Mouse (Mus musculus) lung, embryonic 16.5 days (tissue): ENCODE measurements around the gene Foxn1. TPM values are rescaled to one million over a fixed set of nuclear protein-coding genes. Genes with fewer than 3 reads are reported as not detected.

ENCODE experiments used
- ATAC-seq: fragments of 200-750 bp; cut with Nextera tagmentation; 2 replicates; pipeline ENCODE4 v1.8.0; 2017; ENCODE audit warnings: low read depth, mild to moderate bottlenecking, moderate library complexity
- H3K27ac ChIP-seq: fragments of 300-500 bp; sonication (generic); 2 replicates; pipeline ENCODE4 v1.5.1; 2014; ENCODE audit warnings: mild to moderate bottlenecking, control low read depth, low read length
- H3K27me3 ChIP-seq: fragments of 300-500 bp; sonication (generic); 2 replicates; pipeline ENCODE4 v1.6.1; 2014; ENCODE audit warnings: low read depth, low read length, mixed read lengths; ENCODE audit not compliant: control insufficient read depth, insufficient read depth
- H3K36me3 ChIP-seq: fragments of 300-500 bp; sonication (generic); 2 replicates; pipeline ENCODE4 v1.6.1; 2014; ENCODE audit warnings: low read length; ENCODE audit not compliant: control insufficient read depth, insufficient read depth
- H3K4me1 ChIP-seq: fragments of 300-500 bp; sonication (generic); replicated peaks from 2 replicates; pipeline ENCODE4 v1.6.1; 2014; ENCODE audit warnings: low read length, mixed read lengths; ENCODE audit not compliant: control insufficient read depth, insufficient read depth
- H3K4me2 ChIP-seq: fragments of 300-500 bp; sonication (generic); 2 replicates; pipeline ENCODE4 v1.6.1; 2014; ENCODE audit warnings: low read depth, low read length, control low read depth
- H3K4me3 ChIP-seq: fragments of 300-500 bp; sonication (generic); 2 replicates; pipeline ENCODE4 v1.5.1; 2014; ENCODE audit warnings: mild to moderate bottlenecking, low read length, control low read depth
- H3K9ac ChIP-seq: fragments of 300-500 bp; sonication (generic); 2 replicates; pipeline ENCODE4 v1.6.1; 2014; ENCODE audit warnings: low read length, control low read depth
- H3K9me3 ChIP-seq: fragments of 300-500 bp; sonication (generic); 2 replicates; pipeline ENCODE4 v1.6.1; 2016; ENCODE audit warnings: low read length; ENCODE audit not compliant: control insufficient read depth
- WGBS: fragments of 180-500 bp; shearing (Covaris S2); extraction: QIAGEN DNeasy Blood & Tissue Kit; methylation state at CpG from one replicate; pipeline ENCODE4 v1.1.7; 2014; 5-methylcytosine and 5-hydroxymethylcytosine counted together
- polyA plus RNA-seq: library from polyadenylated mRNA; unstranded; fragments of >200 nt; fragmentation: Nextera tagmentation; extraction: Ambion mirVana; gene quantifications from 2 replicates; pipeline ENCODE4 v1.2.1, GENCODE M21; 2015

The Foxn1 gene
- 0.77 and 1.2 TPM in 2 replicates for polyA plus RNA-seq

DNA sequence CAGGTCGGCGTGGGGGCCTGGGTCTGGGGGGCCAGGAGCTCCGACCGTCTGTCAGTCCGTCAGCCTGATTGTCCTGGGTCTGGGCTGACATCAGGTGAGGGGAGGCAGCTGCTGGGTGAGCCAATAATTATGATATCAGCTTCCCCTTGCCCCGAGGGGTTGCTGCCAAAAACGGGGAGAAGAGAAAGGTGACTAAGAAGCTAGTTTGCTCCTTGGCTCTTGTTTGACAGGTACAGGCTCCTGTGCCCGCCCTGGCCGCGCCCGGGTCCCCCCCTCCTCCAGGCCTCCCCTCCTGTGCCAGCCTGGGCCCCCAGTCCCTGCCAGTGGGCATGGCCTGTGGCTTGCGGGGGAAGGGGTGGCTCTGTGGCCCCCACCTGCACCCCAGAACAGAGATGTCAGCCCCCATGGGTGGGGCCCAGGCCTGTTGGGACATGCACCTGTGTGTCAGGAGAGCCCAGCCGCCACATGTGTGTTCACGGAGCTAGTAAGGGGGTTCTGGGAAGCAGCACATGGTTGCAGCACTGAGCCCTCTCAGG lies at the start of gene Foxn1:
TSS of gene Foxn1 (minus strand) at position 51 of the 536 bp plus-strand sequence.
- ATAC-seq: no peak
- Histone ChIP-seq H3K4me3 (no peak within 1 kb of the TSS), H3K36me3 (no peaks in the 10 kb centered on the region), H3K9me3 (no peaks in the 10 kb centered on the region), H3K4me1 (no peaks in the 10 kb centered on the region), H3K9ac (no peak within 1 kb of the TSS), H3K4me2 (no peak within 1 kb of the TSS), H3K27ac (no peak within 1 kb of the TSS), H3K27me3 (no peaks in the 10 kb centered on the region)
- WGBS: 76% methylated on average over 14 of the region's 14 CpGs

DNA sequence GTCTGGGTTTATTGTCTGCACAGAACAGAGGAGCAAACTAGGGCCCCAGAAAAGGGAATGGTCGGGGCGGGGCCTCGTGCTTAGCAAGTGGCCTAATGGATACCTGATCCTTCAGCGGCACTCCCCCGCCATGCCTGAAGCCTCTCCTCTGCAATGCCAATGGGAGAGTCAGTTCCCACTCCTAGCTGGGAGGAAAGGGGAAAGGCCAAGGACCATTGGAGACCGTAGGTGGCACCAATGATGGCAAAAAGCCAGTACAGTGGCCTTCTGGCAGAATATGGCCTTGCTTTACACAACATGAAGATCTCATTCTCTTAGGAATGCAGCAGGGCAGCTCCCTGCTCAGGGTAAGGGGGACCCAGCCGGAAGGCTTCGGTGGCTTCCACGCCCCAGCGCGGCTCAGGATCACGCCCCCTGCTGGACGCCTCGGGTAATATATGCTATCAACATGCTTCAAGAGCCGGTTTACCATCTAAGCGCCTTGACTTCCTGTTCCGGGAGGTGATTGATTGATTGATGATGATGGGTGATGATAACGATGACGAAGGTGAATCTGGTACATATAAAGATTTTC lies 49.5 kb upstream of the Foxn1 start:
- H3K9ac ChIP-seq: no peak overlapping the region
- WGBS: 4% methylated on average over 19 of the region's 19 CpGs
- peak overlapping the region; percentile 14; the same call in 1 of the 2 replicates for H3K27ac ChIP-seq
- H3K9me3 ChIP-seq: no peaks in the 10 kb centered on the region
- H3K4me2 ChIP-seq: peak overlapping the region; percentile 10; the same call in 1 of the 2 replicates
- no peak overlapping the region for H3K4me3 ChIP-seq
- no peaks in the 10 kb centered on the region for H3K27me3 ChIP-seq
- peaks cover 2% of the 10 kb centered on the region; the same call in 1 of the 2 replicates for H3K4me1 ChIP-seq
- ATAC-seq: peak; percentile 85
- H3K36me3 ChIP-seq: no peaks in the 10 kb centered on the region

DNA sequence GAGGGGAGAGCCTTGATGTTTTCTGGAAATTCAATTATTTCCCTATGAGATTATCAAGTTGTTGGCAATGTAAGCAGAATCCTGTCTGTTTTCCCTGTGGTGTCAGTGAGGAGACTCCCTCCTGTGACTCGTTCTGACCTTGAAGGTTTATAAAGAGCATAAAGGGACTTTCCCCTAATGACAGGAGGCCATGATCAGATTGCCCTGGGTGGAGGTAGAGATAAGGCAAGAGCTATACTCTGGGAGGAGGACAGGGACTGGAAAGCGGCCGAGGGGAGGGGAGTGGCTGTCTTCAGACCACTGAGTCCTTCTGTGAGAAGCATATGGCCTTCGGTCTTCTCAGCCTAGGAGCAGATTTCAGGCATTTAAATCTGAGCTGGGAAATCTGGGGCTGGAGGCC lies 47.7 kb upstream of the Foxn1 start:
- Histone ChIP-seq H3K9me3 (no peaks in the 10 kb centered on the region), H3K27me3 (no peaks in the 10 kb centered on the region), H3K9ac (no peak overlapping the region), H3K4me3 (no peak overlapping the region), H3K27ac (no peak overlapping the region), H3K4me2 (no peak overlapping the region), H3K4me1 (peaks cover 2% of the 10 kb centered on the region; the same call in 1 of the 2 replicates), H3K36me3 (no peaks in the 10 kb centered on the region)
- no peak for ATAC-seq
- 45% methylated on average over 4 of the region's 4 CpGs for whole genome bisulfite sequencing

DNA sequence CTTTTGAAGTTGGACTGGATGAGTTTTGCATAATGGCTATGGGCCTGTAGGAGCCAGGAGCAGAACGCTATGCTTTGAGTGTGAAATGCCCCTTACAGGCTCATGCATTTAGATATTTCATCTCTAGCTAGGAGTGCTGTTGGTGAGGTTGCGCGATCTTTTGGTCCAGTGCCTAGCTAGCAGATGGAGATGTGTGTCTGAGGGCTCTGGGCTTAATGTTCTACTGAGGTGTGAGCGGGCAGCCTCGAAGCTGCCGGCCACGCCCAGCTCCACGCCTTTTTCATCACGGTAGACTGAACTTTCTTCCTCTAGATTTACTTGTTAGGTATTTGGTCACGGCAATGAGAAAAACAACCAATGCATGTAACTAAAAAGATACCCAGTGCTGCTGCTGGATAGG lies 44.8 kb upstream of the Foxn1 start:
- Histone ChIP-seq H3K4me2 (no peak overlapping the region), H3K27me3 (no peaks in the 10 kb centered on the region)
- WGBS: 85% methylated on average over 10 of the region's 10 CpGs

DNA sequence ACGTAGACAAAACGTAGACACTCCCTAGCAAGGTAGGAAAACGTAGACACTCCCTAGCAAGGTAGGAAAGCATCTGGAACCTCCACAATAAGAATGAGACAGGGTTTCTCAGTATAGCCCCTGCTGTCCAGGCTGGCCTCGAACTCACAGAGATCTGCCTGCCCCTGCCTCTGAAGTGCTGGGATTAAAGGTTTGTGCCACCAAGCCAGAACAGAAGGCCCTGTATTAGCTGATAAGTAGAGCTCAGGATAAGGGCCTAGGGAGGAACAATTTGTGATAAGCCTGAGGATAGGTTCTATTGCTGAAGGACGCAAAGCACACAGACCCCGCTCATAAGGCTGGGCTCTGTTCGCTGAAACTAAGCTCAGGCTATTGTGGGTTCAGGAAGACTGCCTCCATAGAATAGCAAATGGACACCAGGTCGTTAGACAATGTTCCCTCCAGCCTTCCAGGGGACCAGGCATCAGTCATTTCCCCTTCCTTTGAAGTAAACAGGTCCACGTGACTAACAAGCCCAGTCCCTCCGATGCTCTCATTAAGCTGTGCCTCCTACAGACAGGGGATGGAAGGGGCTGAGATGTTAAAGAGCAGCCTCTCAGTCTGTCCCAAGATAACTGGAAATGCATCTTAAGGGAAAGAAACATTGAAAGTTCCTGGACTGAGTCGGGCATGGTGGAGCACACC lies 44.0 kb upstream of the Foxn1 start:
- ATAC-seq: no peak
- Histone ChIP-seq H3K36me3 (no peaks in the 10 kb centered on the region), H3K27ac (no peak overlapping the region), H3K4me3 (no peak overlapping the region), H3K4me2 (no peak overlapping the region), H3K4me1 (no peaks in the 10 kb centered on the region), H3K27me3 (no peaks in the 10 kb centered on the region), H3K9ac (no peak overlapping the region), H3K9me3 (no peaks in the 10 kb centered on the region)
- 52% methylated on average over 11 of the region's 11 CpGs for WGBS

More for the DNA sequence above, 44.8 kb upstream of the Foxn1 start:
- Histone ChIP-seq H3K4me1 (peaks cover 2% of the 10 kb centered on the region; the same call in 1 of the 2 replicates), H3K36me3 (no peaks in the 10 kb centered on the region), H3K4me3 (no peak overlapping the region), H3K9me3 (no peaks in the 10 kb centered on the region), H3K27ac (no peak overlapping the region), H3K9ac (no peak overlapping the region)
- ATAC-seq: no peak

DNA sequence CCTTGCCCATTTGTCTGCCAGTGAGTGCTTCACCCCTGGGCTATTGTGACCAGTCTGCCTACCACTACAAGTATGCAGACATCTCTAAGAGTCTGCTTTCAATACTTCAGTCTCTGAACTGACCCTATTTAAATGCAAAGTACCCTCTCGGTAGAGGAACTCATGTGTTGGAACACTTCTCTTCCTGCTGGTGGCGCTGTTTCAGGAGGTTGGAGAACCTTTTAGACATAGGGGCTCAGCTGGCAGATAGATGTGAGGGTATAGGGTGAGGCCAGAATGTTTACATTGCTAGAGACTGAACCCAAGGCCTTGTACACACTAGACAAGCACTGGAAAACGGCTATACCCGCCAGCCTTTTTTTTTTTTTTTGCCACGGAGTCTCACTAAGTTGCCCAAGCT lies 42.0 kb upstream of the Foxn1 start:
- no peak for ATAC-seq
- WGBS: 62% methylated on average over 5 of the region's 5 CpGs
- Histone ChIP-seq H3K27me3 (no peaks in the 10 kb centered on the region), H3K36me3 (no peaks in the 10 kb centered on the region), H3K4me1 (no peaks in the 10 kb centered on the region), H3K4me3 (no peak overlapping the region), H3K27ac (no peak overlapping the region), H3K4me2 (no peak overlapping the region), H3K9ac (no peak overlapping the region), H3K9me3 (no peaks in the 10 kb centered on the region)

DNA sequence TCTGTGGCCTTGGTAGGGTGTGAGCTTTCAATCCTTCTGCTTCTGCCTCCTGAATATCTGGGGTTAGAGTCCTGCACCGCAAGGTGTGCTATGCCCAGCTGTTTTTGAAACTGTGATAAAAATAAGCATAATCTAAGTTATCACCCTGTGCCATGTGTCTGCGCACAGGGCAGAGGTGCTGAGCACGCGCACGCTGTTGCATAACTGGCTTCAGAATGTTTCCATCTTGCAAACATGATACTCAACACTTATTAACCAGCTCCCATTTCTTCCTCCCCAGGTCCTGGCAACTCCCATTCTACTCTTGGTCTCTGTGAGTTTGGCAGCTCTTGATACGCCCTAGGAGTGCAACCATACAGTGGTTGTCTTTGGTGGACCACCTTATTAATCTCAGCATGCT lies 41.3 kb upstream of the Foxn1 start:
- no peak for ATAC-seq
- no peak overlapping the region for H3K4me3 ChIP-seq
- WGBS: 89% methylated on average over 6 of the region's 6 CpGs

DNA sequence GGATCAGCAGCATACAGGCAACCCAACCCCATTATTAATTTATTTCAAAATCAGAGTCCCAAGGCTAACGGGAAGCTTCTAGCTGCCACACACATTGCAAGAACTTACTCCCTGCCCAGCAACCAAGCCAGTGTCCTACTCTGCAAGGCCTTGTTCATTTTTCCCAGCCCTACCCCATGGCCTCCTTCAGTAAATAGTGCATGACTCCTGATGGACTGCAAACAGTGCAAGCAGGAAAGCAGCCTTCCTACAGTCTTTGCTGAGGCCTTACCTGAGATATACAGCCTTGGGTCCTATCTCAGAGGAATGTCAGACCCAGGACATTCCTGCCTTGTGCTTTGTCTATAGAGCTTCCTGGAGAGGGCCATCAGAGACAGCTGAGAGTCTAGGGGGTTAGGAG lies 39.2 kb upstream of the Foxn1 start:
- no peaks in the 10 kb centered on the region for H3K36me3 ChIP-seq
- ATAC-seq: no peak
- H3K4me1 ChIP-seq: no peaks in the 10 kb centered on the region
- WGBS: 72% methylated on average over 1 of the region's 1 CpGs
- no peak overlapping the region for H3K9ac ChIP-seq
- H3K27me3 ChIP-seq: no peaks in the 10 kb centered on the region
- H3K4me3 ChIP-seq: no peak overlapping the region
- no peak overlapping the region for H3K4me2 ChIP-seq
- no peak overlapping the region for H3K27ac ChIP-seq
- no peaks in the 10 kb centered on the region for H3K9me3 ChIP-seq

More for the DNA sequence above, 41.3 kb upstream of the Foxn1 start:
- Histone ChIP-seq H3K36me3 (no peaks in the 10 kb centered on the region), H3K9ac (no peak overlapping the region), H3K27me3 (no peaks in the 10 kb centered on the region), H3K9me3 (no peaks in the 10 kb centered on the region), H3K4me2 (no peak overlapping the region), H3K4me1 (no peaks in the 10 kb centered on the region), H3K27ac (no peak overlapping the region)

DNA sequence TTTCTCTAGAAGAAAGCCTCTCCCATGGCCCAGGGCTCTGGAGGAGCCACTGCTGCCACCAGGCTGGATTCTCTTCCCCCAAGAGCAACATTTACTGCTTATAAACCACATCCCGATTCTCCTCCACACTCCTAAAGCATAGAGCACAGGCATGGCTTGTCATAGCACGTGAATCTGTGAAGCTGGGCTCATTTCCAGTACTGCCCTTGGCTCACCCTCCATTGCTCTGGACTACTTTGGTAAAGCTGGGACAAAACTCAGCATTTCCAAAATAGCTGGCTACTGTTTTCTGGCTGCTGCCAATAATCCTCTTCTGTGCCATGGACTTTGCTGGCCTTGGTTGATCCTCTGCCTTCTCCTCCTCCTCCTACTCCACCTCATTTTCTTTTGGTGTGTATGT lies 38.0 kb upstream of the Foxn1 start:
- 37% methylated on average over 2 of the region's 2 CpGs for WGBS
- no peak overlapping the region for H3K4me2 ChIP-seq
- no peak overlapping the region for H3K9ac ChIP-seq
- H3K9me3 ChIP-seq: no peaks in the 10 kb centered on the region
- 0 out of 2 replicates have a peak, but pooled peaks cover 2% of the 10 kb centered on the region for H3K27me3 ChIP-seq
- H3K36me3 ChIP-seq: no peaks in the 10 kb centered on the region
- no peak overlapping the region for H3K27ac ChIP-seq
- ATAC-seq: no peak
- no peak overlapping the region for H3K4me3 ChIP-seq
- H3K4me1 ChIP-seq: no peaks in the 10 kb centered on the region
